Mouse (Mus musculus) retina, embryonic 14.5 days (tissue): ENCODE data around the gene Slc38a8.
A peak's percentile ranks its signal among the peaks of the same experiment; 100 is the strongest.

ENCODE experiments used
- DNase-seq: peaks from one replicate; pipeline ENCODE4 v3.0.0-alpha.2; 2015; ENCODE audit warnings: low spot score

The Slc38a8 gene

GRCm38 (mm10) chr8:119484145-119484896, 17.2 kb downstream of the Slc38a8 start:
- DNase-seq, result no peak

DNA sequence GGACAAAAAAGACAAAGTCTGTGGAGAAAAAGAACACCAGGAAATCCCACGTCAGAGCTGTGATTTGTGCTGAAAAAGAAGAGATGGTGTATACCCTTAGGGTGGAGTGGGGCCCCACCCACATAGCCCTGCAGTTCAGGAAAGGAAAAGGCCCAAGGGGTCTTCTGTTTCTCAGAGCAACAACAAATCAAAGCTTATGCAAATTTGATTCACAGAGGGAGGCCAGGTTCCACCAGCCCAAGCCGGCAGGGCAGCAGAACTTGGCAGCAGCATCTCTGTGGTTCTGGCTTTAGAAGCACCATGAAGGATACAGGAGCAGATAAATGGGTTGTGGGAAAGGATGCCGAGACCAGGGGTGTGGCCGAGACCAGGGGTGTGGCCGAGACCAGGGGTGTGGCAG, 22.8 kb downstream of the Slc38a8 start:
- no peak for DNase-seq

DNA sequence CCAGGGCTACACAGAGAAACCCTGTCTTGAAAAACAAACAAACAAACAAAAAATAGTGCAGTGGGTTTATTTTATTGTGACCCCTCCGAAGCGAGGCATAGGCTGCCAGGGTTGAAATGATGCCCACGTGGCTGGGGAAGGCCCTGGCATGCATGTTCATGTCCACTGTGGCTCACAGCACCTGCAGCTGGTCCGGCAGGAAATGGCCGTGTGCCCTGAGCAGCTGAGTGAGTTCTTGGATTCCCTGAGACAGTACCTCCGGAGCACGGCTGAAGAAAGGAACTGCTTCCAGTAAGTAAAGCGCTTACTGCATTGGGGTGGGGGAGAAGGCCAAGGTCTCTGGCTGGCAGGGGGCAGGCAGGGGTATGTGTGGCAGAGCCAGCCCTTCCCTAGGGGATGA, 33.4 kb downstream of the Slc38a8 start:
- no peak for DNase-seq

- DNase-seq, result no peak
Measured at GRCm38 (mm10) chr8:119466794-119467193, 34.7 kb downstream of the Slc38a8 start.

DNA sequence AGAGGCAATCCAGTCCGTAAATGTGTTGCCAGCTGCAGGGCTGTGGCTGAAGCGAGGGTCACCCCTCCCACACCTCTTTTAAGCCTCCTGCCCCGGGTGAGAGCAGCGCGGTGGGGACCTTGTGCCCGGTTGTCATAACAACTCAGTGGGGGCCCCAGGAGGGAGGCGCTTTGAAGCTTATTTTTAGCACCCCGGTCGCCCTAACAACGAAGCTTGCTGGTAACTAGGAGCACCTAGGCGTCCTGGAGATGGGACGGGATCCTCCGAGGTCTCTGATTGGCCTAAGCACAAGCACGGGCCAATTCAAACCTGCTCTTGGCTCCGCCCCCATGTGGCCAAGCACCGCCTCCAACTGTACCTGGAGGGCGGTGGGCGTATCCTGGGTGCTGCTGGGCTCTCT, 35.4 kb downstream of the Slc38a8 start:
- peak; percentile 55 for DNase-seq

- DNase-seq, result peak; percentile 28
Measured at GRCm38 (mm10) chr8:119463709-119464108, 37.8 kb downstream of the Slc38a8 start.

DNA sequence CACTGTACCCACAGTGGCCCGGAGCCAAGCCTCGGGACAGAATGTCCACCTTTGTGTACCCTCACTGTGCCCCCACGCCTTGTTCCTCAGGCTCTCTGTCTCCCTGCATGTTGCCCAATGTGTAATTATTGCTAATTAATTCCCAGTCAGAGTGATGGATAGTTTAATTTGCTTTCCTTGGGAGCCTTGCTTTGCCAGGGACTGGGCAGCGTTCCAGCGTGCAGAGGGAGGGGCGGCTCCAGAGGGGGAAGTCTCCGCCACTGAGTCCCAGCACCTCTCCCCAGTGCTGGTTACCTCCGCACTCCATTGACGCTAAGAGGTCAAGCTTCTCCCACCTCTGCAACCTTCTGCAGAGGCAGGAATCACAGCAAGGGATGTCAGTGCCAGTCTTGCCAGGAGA, 40.1 kb downstream of the Slc38a8 start:
- no peak for DNase-seq

- DNase-seq, result no peak
Measured at GRCm38 (mm10) chr8:119459724-119460123, 41.8 kb downstream of the Slc38a8 start.

GRCm38 (mm10) chr8:119456045-119456444, 45.5 kb downstream of the Slc38a8 start:
- DNase-seq, result no peak

DNA sequence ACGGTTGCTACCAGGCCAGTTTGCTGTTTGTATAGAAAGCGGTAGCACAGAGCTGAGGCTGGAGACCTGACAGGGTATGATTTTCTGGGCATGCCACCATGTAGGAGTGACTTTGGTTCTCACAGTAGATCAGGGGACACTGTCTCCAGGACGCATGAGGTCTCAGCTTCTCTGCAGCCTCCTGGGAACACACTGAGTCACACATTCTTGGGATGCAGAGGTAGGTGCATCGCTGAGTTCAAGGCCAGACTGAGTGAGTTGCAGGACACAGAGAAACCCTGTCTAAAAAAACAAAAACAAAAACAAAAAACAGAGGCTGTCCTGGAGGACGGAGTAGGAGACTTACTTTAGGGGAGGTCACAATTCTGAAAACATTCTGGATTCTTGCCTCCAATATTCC, 48.6 kb downstream of the Slc38a8 start:
- no peak for DNase-seq

DNA sequence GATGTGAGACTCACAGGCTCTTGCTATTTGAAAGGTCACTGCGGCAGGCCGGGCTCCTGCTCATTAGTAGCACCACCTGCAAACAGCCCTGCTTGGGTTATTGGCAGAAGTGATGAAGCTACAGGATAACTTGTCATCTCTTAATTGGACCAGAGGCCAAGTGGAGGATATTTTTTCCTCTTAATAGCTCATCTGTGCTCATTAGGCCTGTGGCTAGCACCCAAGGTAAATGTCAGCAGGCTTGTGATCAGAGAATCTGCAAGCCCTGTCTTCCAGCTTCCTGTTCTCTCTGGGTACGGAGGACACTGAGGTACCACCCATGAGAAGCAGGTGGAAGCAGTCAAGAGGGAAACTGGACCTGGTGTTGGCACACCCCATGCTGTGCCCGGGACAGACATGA, 50.4 kb downstream of the Slc38a8 start:
- no peak for DNase-seq

- DNase-seq, result no peak
Measured at GRCm38 (mm10) chr8:119449627-119450026, 51.9 kb downstream of the Slc38a8 start.

DNA sequence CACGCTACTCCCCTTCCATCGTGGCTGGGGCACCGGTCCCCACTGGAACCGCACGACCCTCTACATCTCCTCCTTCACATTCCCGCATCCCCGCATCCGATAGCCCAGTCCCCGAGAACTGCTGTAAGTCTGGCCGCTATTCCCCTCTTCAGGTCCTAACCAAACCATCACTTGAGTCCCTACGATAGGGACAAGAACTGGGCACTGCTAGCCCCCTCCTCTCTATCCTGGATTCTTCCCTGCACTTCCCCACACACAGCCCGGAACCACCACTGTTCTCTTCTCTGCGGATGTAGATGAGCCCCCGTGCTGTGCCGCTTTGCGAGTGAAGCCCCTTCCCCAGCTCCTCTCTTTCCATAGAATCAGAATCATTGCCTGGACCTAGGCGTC, 53.7 kb downstream of the Slc38a8 start:
- DNase-seq, result no peak

GRCm38 (mm10) chr8:119446990-119447780, 54.3 kb downstream of the Slc38a8 start:
- DNase-seq, result peak; percentile 27

DNA sequence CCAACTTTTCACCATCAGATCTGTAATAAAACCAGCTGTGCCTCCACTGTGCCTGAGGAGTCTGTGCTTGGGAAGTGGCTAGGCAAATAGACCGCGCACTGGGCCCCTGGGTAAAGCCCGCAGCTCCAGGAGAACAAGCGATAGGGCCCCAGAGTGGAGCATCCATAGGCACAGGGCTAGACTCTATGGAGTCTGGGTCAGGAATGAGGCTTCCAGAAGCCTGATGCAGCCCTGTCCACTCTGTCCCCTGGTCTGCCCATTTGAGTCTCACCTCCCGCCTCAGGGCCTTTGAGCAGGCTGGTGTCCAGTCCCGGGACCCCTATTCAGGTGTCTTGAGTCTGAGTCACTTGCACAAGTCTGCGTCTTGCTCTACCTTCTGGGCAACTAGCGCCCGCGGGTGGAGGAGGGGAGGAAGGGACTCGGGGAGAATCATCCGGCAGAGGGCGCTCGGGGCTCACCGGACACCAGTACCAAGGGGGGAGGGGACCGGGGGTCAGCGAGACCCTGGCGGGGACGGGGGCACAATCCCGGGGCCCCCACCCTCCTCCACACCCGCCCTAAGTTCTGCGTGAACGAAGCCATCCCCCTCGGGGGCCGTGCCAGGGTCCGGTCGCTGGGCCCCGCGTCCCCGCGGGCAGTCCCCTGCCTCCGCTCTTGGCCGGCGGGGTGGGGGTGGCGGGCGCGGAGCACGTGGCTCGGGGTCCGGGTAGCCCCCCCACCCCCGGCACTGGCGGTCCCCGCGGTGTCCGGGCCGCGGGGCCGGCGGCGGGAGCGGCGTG, 55.1 kb downstream of the Slc38a8 start, which contains the start of gene Necab2:
Gene Necab2 (plus strand): TSS at position 509 of the 779 bp plus-strand sequence.
- peak; percentile 95 for DNase-seq

GRCm38 (mm10) chr8:119442970-119443369, 58.5 kb downstream of the Slc38a8 start:
- DNase-seq, result no peak

GRCm38 (mm10) chr8:119442013-119442412, 59.5 kb downstream of the Slc38a8 start:
- DNase-seq, result no peak

DNA sequence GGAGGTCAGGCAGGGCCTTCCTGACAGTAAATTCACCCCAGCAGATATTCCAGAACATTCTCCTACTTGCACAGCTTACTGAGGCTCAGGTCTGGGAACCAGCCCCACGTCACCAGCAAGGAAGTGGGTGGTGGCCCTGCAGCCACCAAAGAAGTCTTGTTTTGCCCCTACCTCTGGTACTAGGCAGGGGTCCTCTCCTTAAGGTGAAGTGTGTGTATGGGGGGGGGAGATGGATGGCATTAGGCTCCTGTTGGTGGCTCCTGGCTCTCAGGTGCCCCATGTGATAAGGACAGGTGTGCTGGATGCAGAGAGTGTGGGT, 60.6 kb downstream of the Slc38a8 start:
- DNase-seq, result no peak

GRCm38 (mm10) chr8:119440250-119440951, 61.1 kb downstream of the Slc38a8 start:
- peak; percentile 92 for DNase-seq

GRCm38 (mm10) chr8:119439893-119440249, 61.6 kb downstream of the Slc38a8 start:
- DNase-seq, result peak; percentile 53

DNA sequence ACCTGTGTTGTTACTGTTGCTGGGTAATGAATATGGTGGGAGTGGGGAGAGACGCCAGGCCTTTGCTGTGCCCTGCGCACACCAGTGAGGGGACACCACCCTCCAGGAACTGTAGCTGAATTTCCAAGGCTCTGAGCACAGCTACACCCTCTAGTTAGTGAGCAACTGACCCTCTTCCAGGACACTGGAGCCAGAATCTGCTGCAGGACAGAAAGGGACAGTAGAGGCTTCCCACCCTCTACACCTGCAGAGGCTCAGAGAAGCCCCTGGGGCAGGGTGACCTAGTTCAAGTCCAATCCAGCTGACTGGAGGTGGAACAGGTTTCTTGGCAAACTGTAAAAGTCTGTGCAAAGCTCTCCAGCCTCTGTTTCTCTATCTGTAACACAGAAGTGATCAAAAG, 62.1 kb downstream of the Slc38a8 start:
- no peak for DNase-seq

DNA sequence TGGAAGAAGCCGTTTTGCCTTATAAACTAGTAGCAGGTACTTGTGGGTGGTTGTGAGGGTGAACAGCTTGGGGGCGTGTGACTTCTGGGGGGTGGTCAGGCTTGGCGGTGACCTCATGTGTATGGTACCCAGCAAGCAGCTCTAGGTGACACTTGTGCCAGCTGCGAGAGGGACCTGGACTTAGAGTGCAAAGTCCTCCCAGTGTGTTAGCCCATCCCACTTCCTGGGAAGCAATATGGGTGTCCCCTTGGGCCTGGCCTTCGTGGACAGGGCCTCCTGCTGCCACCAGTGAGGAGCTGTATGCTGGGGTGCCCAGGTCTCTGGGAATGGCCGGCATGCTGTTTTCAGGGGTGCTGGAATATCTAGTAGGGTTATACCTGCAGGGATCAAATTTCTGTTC, 62.6 kb downstream of the Slc38a8 start:
- DNase-seq, result no peak
